Mouse (Mus musculus): ENCODE data around the gene Trim2.

DNA sequence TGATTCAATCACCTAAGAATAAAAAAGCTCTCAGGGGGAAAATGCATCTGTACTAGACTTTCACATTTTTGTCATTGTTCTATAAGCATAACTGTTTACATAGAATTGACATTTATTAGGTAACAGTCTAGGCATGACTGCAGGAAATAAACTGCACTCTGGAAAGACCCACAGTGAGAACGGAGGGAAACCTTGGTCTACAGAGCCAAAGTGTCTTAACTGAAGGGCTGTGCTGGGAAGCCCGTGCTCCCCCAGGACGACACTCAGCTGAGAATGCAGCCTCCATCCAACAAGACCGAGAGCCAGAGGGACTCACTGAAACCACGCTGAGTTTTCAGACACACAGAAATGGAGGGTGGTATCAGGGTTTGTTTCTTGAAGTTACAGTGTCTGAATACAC, 175.9 kb downstream of the Trim2 start:
- TF ChIP-seq USF1 (IDR thresholded peaks at IDR 0.05; ENCODE audit: low read depth) (no peak), CEBPB (IDR thresholded peaks at IDR 0.05; ENCODE audit: insufficient read depth, poor library complexity, severe bottlenecking) (no peak), POLR2A (IDR thresholded peaks at IDR 0.05; ENCODE audit: insufficient read length, low read depth) (no peak), POLR2AphosphoS2 (IDR thresholded peaks at IDR 0.05; ENCODE audit: insufficient read length, low read depth) (no peak), MYOG (IDR thresholded peaks at IDR 0.05; ENCODE audit: control insufficient read depth in 1 of 3, insufficient read depth in 1 of 3, insufficient read length in 2 of 3, low read depth in 2 of 3) (no peak), TCF12 (IDR thresholded peaks at IDR 0.05; ENCODE audit: insufficient read depth, poor library complexity, severe bottlenecking) (no peak), TCF3 (IDR thresholded peaks at IDR 0.05; ENCODE audit: insufficient read length, low read depth) (no peak), REST (IDR thresholded peaks at IDR 0.05; ENCODE audit: insufficient read depth, insufficient read length) (no peak), MAX (IDR thresholded peaks at IDR 0.05; ENCODE audit: low read depth) (no peak), E2F4 (IDR thresholded peaks at IDR 0.05; ENCODE audit: insufficient read depth) (no peak)

Data from myocyte (in vitro differentiated cells).